9 mouse cellular contexts compared by ENCODE assay signal in the genomic region with DNA sequence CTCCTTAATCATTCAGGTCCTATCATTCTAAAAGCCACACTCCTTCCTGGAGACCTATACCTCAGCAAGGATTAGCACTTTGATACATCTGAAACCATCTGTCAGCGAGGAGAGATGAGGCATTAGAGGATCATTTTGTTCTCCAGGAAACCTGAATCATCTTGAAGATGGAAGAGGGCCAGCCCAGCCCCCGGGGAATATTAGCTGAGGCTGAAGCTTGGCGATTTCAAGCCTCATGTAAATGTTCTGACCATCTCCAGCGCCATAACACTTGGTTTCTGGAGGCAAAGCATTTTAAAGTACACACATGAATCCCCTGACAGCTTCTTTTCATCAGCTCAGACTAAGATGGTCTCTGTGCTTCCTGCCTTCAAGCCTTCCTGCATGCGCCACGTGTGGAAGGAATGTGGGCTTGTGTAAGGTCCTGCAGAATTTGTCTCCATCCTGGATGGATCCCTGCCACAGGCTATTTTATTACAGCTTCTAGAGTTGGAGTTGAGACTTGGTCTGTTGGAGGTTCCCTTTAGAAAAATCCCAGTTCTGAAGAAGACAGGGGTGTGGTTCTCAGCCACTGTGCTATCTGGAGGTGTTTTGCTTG. TPM values are rescaled to one million over a fixed set of nuclear protein-coding genes. Genes with fewer than 3 reads are reported as not detected.
A peak's percentile ranks its signal among the peaks of the same experiment; 100 is the strongest.
DNase-seq lines count a peak whose midpoint lies in the region; ATAC-seq and TF ChIP-seq lines count a peak whose summit lies in the region.
"Had no signal": no experiment of that assay in that cellular context is flagged by ENCODE, and none has a peak within 500 bp of the region (broad histone marks: within the 10 kb centered on the region; RNA-seq: fewer than 3 reads in every experiment).

No protein-coding gene starts in this region.

- no peak for TF ChIP-seq CTCF in cerebellum, adult 2 months (IDR thresholded peaks at IDR 0.05; ENCODE audit: borderline replicate concordance, insufficient read depth, low read depth, low read length)

- peak overlapping the region; percentile 87; the same call in 1 of the 2 replicates for H3K9ac ChIP-seq in heart, embryonic 13.5 days
- H3K9ac ChIP-seq in liver, embryonic 16.5 days (ENCODE audit: low read depth, low read length) = no peak overlapping the region

- peaks cover 2% of the 10 kb centered on the region for H3K27me3 ChIP-seq in megakaryocyte, embryonic 14.5 days (replicated peaks)
- no peaks in the 10 kb centered on the region for H3K27me3 ChIP-seq in cerebellum, adult 2 months (ENCODE audit: control insufficient read depth, insufficient read depth, low read length)
- H3K27me3 ChIP-seq in heart, embryonic 13.5 days (replicated peaks) = no peaks in the 10 kb centered on the region
- H3K27me3 ChIP-seq in liver, embryonic 16.5 days (ENCODE audit: control insufficient read depth, insufficient read depth, low read depth, low read length) = no peaks in the 10 kb centered on the region
- H3K27me3 ChIP-seq: midbrain, embryonic 12.5 days had no signal

- TF ChIP-seq POLR2A in cerebellum, adult 2 months (IDR thresholded peaks at IDR 0.05; ENCODE audit: borderline replicate concordance, insufficient read depth, low read length) = no peak

- peaks cover 41% of the 10 kb centered on the region for H3K36me3 ChIP-seq in megakaryocyte, embryonic 14.5 days (replicated peaks; ENCODE audit: low read length)
- peaks cover 18% of the 10 kb centered on the region for H3K36me3 ChIP-seq in heart, embryonic 13.5 days
- H3K36me3 ChIP-seq in liver, embryonic 16.5 days (ENCODE audit: control insufficient read depth, insufficient read depth) = no peaks in the 10 kb centered on the region
- H3K36me3 ChIP-seq: midbrain, embryonic 12.5 days had no signal

- peak overlapping the region; percentile 87 for H3K4me2 ChIP-seq in heart, embryonic 13.5 days
- H3K4me2 ChIP-seq in liver, embryonic 16.5 days (ENCODE audit: low read depth, low read length) = 0 out of 2 replicates have a peak overlapping the region, but pooled peaks have one; percentile 68

- H3K9me3 ChIP-seq in megakaryocyte, embryonic 14.5 days = peaks cover 3% of the 10 kb centered on the region
- no peaks in the 10 kb centered on the region for H3K9me3 ChIP-seq in heart, embryonic 13.5 days
- no peaks in the 10 kb centered on the region for H3K9me3 ChIP-seq in liver, embryonic 16.5 days (replicated peaks; ENCODE audit: control insufficient read depth, low read length)
- H3K9me3 ChIP-seq: midbrain, embryonic 12.5 days had no signal

- intact Hi-C loops in left cerebral cortex, postnatal 36 days (cut with DNase I) = no loop called here

- no peak overlapping the region for H3K27ac ChIP-seq in cerebellum, adult 2 months (ENCODE audit: insufficient read depth, low read length)
- H3K27ac ChIP-seq in heart, embryonic 13.5 days (replicated peaks) = peak overlapping the region; percentile 83
- no peak overlapping the region for H3K27ac ChIP-seq in liver, embryonic 16.5 days (ENCODE audit: low read length)

- DNase-seq in cerebellum, adult 2 months = peak; percentile 43 to 66
- DNase-seq in left cerebral cortex, postnatal 36 days (ENCODE audit: low spot score in 2 of 2) = no peak
- DNase-seq in thymus, postnatal 10 days (ENCODE audit: low spot score in 2 of 2) = no peak
- no peak for DNase-seq in right cerebral cortex, adult 18-20 months

- no peak for ATAC-seq in megakaryocyte, adult 5-6 weeks (ENCODE audit: poor library complexity, severe bottlenecking)
- no peak for ATAC-seq in heart, embryonic 13.5 days (ENCODE audit: extremely low read depth, insufficient number of reproducible peaks, low FRiP score, low TSS enrichment)
- ATAC-seq in liver, embryonic 16.5 days (ENCODE audit: low read depth) = no peak

- H3K4me3 ChIP-seq in megakaryocyte, embryonic 14.5 days (replicated peaks) = peak overlapping the region; percentile 96
- no peak overlapping the region for H3K4me3 ChIP-seq in cerebellum, adult 2 months (replicated peaks; ENCODE audit: insufficient read depth, low read depth, low read length)
- peak overlapping the region; percentile 73; the same call in 1 of the 2 replicates for H3K4me3 ChIP-seq in heart, embryonic 13.5 days
- H3K4me3 ChIP-seq in liver, embryonic 16.5 days (ENCODE audit: low read depth, low read length) = no peak overlapping the region

- peaks cover 70% of the 10 kb centered on the region for H3K4me1 ChIP-seq in megakaryocyte, embryonic 14.5 days
- H3K4me1 ChIP-seq in cerebellum, adult 2 months (ENCODE audit: control insufficient read depth, insufficient read depth, low read length) = peaks cover 20% of the 10 kb centered on the region
- H3K4me1 ChIP-seq in heart, embryonic 13.5 days = peaks cover 55% of the 10 kb centered on the region
- peaks cover 8% of the 10 kb centered on the region for H3K4me1 ChIP-seq in liver, embryonic 16.5 days (ENCODE audit: control insufficient read depth, low read depth, low read length)

- 41% methylated on average over 6 of the region's 6 CpGs for WGBS in cerebellum, adult 2 months
- 64% methylated on average over 6 of the region's 6 CpGs for WGBS in heart, embryonic 13.5 days
- 71% methylated on average over 6 of the region's 6 CpGs for WGBS in liver, embryonic 16.5 days (ENCODE audit: insufficient replicate concordance)

RNA-seq across cellular contexts. Expression of a gene that starts 1.3 kb away (rescaled TPM):
- 34.9 and 143 TPM in 2 replicates for polyA plus RNA-seq in megakaryocyte, embryonic 14.5 days (2012; ENCODE audit: insufficient read depth, low replicate concordance)
- total RNA-seq in megakaryocyte, adult 5-6 weeks (2015) = 67.6 and 71.7 TPM in 2 replicates
- 43.3 and 55.5 TPM in 2 replicates for total RNA-seq in megakaryocyte, adult 5-6 weeks (2017)
- polyA plus RNA-seq in cerebellum, adult 2 months (2012; rRNA removed) = 63.4 and 64.5 TPM in 2 replicates
- polyA plus RNA-seq in heart, embryonic 13.5 days (2015; fragmentation: Nextera tagmentation; extraction: Ambion mirVana) = 149 and 169 TPM in 2 replicates
- polyA plus RNA-seq in liver, embryonic 16.5 days (2015; fragmentation: Nextera tagmentation; extraction: Ambion mirVana) = 27.0 and 30.9 TPM in 2 replicates
- total RNA-seq in left cerebral cortex, postnatal 36 days (2021) = 10 to 100 TPM; 33.5 to 40.5 TPM

RNA-seq across cellular contexts. Expression of a gene that starts 54.5 kb away (rescaled TPM):
- polyA plus RNA-seq in megakaryocyte, embryonic 14.5 days (2012; ENCODE audit: insufficient read depth, low replicate concordance) = 0.08 TPM in 1 of 2 replicates, not detected in the other
- 0.04 TPM in 1 of 2 replicates, not detected in the other for total RNA-seq in megakaryocyte, adult 5-6 weeks (2015)
- total RNA-seq in megakaryocyte, adult 5-6 weeks (2017) = 0.04 TPM in 1 of 2 replicates, not detected in the other
- 70.8 and 85.1 TPM in 2 replicates for polyA plus RNA-seq in cerebellum, adult 2 months (2012; rRNA removed)
- polyA plus RNA-seq in heart, embryonic 13.5 days (2015; fragmentation: Nextera tagmentation; extraction: Ambion mirVana) = 1.0 and 1.3 TPM in 2 replicates
- polyA plus RNA-seq in liver, embryonic 16.5 days (2015; fragmentation: Nextera tagmentation; extraction: Ambion mirVana) = 0.21 TPM in 1 of 2 replicates, not detected in the other
- 10 to 100 TPM; 63.4 to 74.2 TPM for total RNA-seq in left cerebral cortex, postnatal 36 days (2021)

Comparison
In these comparisons a context has a peak if more than half of its experiments do, and no peak if none do; other contexts are left out.
1. H3K4me3 ChIP-seq: peak in megakaryocyte, embryonic 14.5 days (single experiment) and heart, embryonic 13.5 days (single experiment); none in cerebellum, adult 2 months (single experiment) and liver, embryonic 16.5 days (single experiment).
2. DNase-seq: peak in cerebellum, adult 2 months (2 of 2); none in left cerebral cortex, postnatal 36 days (0 of 2), thymus, postnatal 10 days (0 of 2) and right cerebral cortex, adult 18-20 months (single experiment).
3. RNA of a gene that starts 54.5 kb away (polyA plus RNA-seq): 70.8 to 85.1 TPM in cerebellum, adult 2 months; 1.0 to 1.3 TPM in heart, embryonic 13.5 days, 0.21 TPM in liver, embryonic 16.5 days and 0.08 TPM in megakaryocyte, embryonic 14.5 days; every median in the first group is over 10 times any median in the second.